Mouse (Mus musculus) mouse trophoblast stem cell (cell line): ENCODE data around the gene Hgd.
"Not testable (repeated sequence)": the region's sequence is repeated elsewhere in the genome, so short reads cannot be mapped to it uniquely, and the experiment has no call there.

Source experiments
- in situ Hi-C, 2 experiments: fragments of 300-500 bp; cut with MseI, MboI; formaldehyde crosslinking; loops; 2 replicates in 1 of 2; 3 replicates in 1 of 2; pipeline ENCODE4 v1.15.1; 2025

Hgd gene

DNA sequence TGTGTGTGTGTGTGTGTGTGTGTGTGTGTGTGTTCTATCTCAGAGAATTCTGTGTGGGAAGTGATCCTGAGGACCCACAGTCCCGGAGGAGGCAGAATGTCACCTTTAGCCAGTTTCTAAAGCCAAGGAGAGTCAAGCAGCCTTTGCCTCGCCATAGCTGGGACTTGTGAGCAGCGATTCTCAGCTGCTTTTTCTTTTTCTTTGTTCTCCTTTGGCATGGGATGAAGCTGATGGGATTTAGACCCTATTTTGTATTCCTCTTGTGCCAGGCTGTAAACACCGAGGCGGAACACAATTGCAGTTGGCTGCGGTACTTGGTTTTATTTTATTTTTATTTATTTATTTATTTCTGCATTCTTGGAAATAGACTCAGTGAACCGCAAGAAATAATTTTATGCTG is 49.1 kb downstream of the Hgd start:
- in situ Hi-C loops: no loop called here

DNA sequence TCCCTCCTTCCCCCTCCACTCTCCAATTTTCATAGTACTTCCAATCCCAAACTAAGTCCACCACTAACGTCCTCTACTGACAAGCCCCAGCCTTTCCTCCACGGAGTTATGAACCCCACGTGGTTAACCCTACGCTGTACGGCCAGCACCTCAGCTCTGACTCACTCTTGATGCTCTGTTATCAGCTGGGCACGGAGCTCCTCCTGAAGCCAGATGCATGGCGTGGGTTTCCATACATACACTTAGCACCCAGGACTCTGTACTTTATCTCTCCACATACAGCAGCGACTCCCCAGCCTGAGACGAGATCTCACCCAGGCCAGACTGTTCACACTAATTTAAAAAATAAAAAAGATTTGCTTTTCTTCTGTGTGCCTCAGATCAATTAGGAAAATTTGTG is 54.6 kb downstream of the Hgd start:
- in situ Hi-C loops: no loop called here

- in situ Hi-C loops: no loop called here
Measured at GRCm38 (mm10) chr16:37635095-37635494, 55.1 kb downstream of the Hgd start.

- in situ Hi-C loops: no loop called here
Measured at GRCm38 (mm10) chr16:37636107-37636506, 56.2 kb downstream of the Hgd start.

DNA sequence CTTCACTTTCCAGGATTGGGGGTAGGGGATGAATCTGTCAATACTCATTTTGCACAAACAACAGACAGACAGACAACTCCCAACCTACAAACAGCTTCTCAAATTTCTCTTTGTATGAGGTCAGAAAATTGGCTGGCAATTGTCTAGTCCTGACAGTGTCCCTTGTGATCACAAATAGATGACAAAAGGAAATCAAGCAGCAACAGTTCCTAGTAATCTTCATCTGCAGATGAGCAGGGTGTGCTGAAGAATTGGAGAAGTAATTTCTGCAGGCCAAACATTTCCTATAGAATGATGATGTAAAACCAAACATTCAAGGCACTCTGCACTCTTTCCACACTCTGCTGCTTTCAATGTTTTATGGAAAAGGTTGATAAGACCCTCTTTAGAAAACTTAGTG is 57.8 kb downstream of the Hgd start:
- in situ Hi-C loops: no loop called here

DNA sequence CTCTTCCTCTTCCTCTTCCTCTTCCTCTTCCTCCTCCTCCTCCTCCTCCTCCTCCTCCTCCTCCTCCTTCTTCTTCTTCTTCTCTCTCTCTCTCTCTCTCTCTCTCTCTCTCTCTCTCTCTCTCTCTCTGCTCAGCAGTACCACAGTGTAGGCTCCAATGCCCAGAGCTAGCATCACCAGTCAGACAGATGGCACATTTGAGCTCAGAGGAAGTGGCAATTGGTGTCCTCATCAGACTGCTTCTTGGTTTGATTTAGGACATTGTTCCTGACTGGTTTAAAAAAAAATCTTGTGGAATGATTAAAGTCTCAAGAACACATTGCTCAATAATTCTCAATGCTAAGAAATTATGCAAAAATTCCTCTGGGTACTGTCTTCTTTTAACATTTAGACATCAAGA is 60.6 kb downstream of the Hgd start:
- in situ Hi-C loops: not testable (repeated sequence)

- in situ Hi-C loops: no loop called here
Measured at GRCm38 (mm10) chr16:37644486-37644885, 64.5 kb downstream of the Hgd start.

GRCm38 (mm10) chr16:37645211-37645610 is 65.3 kb downstream of the Hgd start:
- in situ Hi-C loops: no loop called here

- in situ Hi-C loops: no loop called here
Measured at GRCm38 (mm10) chr16:37645799-37646198, 65.8 kb downstream of the Hgd start.

GRCm38 (mm10) chr16:37647067-37647466 is 67.1 kb downstream of the Hgd start:
- in situ Hi-C loops: no loop called here

GRCm38 (mm10) chr16:37647936-37648335 is 68.0 kb downstream of the Hgd start:
- in situ Hi-C loops: no loop called here

GRCm38 (mm10) chr16:37649068-37649467 is 69.1 kb downstream of the Hgd start:
- in situ Hi-C loops: no loop called here

DNA sequence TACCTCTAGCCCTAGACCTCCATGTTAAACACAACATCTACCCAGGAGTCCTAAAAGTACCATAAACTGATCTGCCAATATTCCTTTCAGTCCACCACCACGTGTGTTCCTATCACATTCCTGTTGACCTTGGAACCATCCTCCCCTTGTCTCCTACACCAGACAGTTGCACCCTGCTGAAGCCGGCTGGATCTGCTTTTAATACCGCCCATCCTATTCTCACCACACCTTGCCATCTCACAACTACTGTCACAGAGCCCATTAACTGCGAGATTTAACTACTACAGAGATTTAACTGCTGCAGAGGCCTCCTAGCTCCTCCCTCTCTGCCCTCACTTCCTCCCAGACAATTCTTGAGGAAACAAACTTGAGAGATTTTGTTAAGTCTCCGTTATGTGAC is 71.5 kb downstream of the Hgd start:
- in situ Hi-C loops: no loop called here

DNA sequence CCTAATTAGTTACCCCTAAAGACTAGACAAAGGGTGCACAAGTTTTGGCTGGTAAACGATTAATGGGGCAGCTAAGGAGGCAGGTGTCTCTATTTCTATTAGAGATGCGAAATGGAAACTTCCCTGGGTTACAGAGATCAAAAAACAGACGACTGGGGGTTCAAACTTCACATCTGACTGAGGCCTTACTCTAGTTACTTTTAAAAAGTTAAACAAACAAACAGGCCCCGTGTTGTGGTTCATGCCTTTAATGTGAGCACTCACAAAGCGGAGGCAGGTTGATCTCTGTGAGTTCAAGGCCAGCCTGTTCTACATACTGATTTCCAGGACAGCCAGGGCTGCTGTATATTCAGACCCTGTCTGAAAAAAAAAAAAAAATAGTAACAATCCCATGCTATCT is 72.7 kb downstream of the Hgd start:
- in situ Hi-C loops: no loop called here

GRCm38 (mm10) chr16:37653058-37653457 is 73.1 kb downstream of the Hgd start:
- in situ Hi-C loops: no loop called here

GRCm38 (mm10) chr16:37653731-37654657 is 74.0 kb downstream of the Hgd start, which contains the start of gene Ndufb4:
Gene Ndufb4 (minus strand): TSS chr16:37654453.
- in situ Hi-C loops: no loop called here

GRCm38 (mm10) chr16:37654831-37655455 is 75.0 kb downstream of the Hgd start:
- in situ Hi-C loops: no loop called here

DNA sequence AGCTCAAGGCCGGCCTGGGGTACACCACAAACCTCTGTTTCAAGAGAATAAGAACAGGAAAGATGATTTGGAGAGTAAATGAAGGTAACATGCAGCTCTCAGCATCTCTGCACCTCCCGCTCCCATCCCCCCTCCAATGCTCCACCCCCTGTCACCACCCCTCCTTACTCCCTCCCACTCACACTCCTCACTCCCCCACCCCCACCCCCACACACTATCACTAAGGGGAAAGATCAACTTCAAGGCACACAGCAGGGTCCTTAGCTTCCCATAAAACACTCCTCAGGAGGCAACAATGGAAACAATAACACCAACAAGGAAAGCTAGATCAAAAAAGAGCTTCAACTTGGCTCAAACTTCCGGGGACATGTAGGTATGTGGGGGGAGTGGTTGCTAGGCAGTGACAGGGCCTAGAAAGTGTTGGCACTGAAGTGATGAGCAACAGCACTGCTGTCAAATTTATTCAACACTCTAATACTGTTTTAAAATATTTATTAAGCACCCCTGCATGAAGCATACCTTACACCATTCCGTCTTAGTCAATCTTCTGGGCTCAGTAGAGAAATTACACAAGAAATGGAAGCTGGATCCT is 75.9 kb downstream of the Hgd start:
- in situ Hi-C loops: no loop called here

GRCm38 (mm10) chr16:37656796-37657195 is 76.8 kb downstream of the Hgd start:
- in situ Hi-C loops: no loop called here

GRCm38 (mm10) chr16:37663643-37664459 is 83.9 kb downstream of the Hgd start:
- in situ Hi-C loops: no loop called here

- in situ Hi-C loops: no loop called here
Measured at GRCm38 (mm10) chr16:37665394-37665935, 85.5 kb downstream of the Hgd start.
